Mouse (Mus musculus) cerebellum, adult (tissue): Measurements from ENCODE around the gene Ndst4.

Experiments used
- ATAC-seq: cut with Nextera tagmentation; 2 replicates; pipeline ENCODE4 v1.9.2; 2017; ENCODE audit warnings: mild to moderate bottlenecking, moderate library complexity, mixed read lengths; ENCODE audit not compliant: insufficient number of reproducible peaks, low FRiP score, low TSS enrichment

Ndst4 gene

GRCm38 (mm10) chr3:125690948-125691347 lies 287.1 kb downstream of the Ndst4 start:
- no peak for ATAC-seq

- ATAC-seq, result no peak
These were observed 319.1 kb downstream of the Ndst4 start for GRCm38 (mm10) chr3:125722953-125723352.

- no peak for ATAC-seq
These were observed 331.1 kb downstream of the Ndst4 start for GRCm38 (mm10) chr3:125734945-125735344.

GRCm38 (mm10) chr3:125744468-125745141 lies 340.7 kb downstream of the Ndst4 start:
- ATAC-seq, result no peak

GRCm38 (mm10) chr3:125745142-125745496 lies 341.2 kb downstream of the Ndst4 start:
- no peak for ATAC-seq

GRCm38 (mm10) chr3:125746367-125746766 lies 342.5 kb downstream of the Ndst4 start:
- no peak for ATAC-seq

- no peak for ATAC-seq
These were observed 353.0 kb downstream of the Ndst4 start for GRCm38 (mm10) chr3:125756911-125757310.

- no peak for ATAC-seq
These were observed 356.8 kb downstream of the Ndst4 start for GRCm38 (mm10) chr3:125760711-125761110.
